Mouse (Mus musculus): ENCODE results near the gene Cars2. TPM values are rescaled to one million over a fixed set of nuclear protein-coding genes. Genes with fewer than 3 reads are reported as not detected.
"Not testable (repeated sequence)": the region's sequence is repeated elsewhere in the genome, so short reads cannot be mapped to it uniquely, and the experiment has no call there.

Gene Cars2
- 10 to 100 TPM; 19.9 to 21.5 TPM for total RNA-seq (2021)
- long read RNA-seq, experiment 1, partial matches to known transcripts, result 1 of 26 reads
- long read RNA-seq, experiment 1, other reads (novel, unspliced or antisense), result 24 of 26 reads
- long read RNA-seq, experiment 2, partial matches to known transcripts, result 1 of 17 reads
- long read RNA-seq, experiment 2, other reads (novel, unspliced or antisense), result 14 of 17 reads

GRCm38 (mm10) chr8:11550281-11550948, at the start of gene Cars2:
Gene Cars2, minus strand, starts transcription at chr8:11550783.
- DNase-seq (ENCODE audit: low spot score in 2 of 2), result peak; percentile 88 to 89

GRCm38 (mm10) chr8:11593222-11593884, 42.8 kb upstream of the Cars2 start:
- no peak for DNase-seq (ENCODE audit: low spot score in 2 of 2)

- DNase-seq (ENCODE audit: low spot score in 2 of 2), result no peak
Measured at GRCm38 (mm10) chr8:11592296-11592695, 41.7 kb upstream of the Cars2 start.

- DNase-seq (ENCODE audit: low spot score in 2 of 2), result no peak
Measured at GRCm38 (mm10) chr8:11591837-11592236, 41.3 kb upstream of the Cars2 start.

GRCm38 (mm10) chr8:11586374-11586745, 35.8 kb upstream of the Cars2 start:
- DNase-seq (ENCODE audit: low spot score in 2 of 2), result no peak

GRCm38 (mm10) chr8:11585513-11586373, 35.2 kb upstream of the Cars2 start:
- DNase-seq (ENCODE audit: low spot score in 2 of 2), result no peak

GRCm38 (mm10) chr8:11575604-11576384, 25.2 kb upstream of the Cars2 start:
- DNase-seq (ENCODE audit: low spot score in 2 of 2), result no peak

GRCm38 (mm10) chr8:11574911-11575603, 24.5 kb upstream of the Cars2 start:
- no peak for DNase-seq (ENCODE audit: low spot score in 2 of 2)

GRCm38 (mm10) chr8:11572428-11572827, 21.8 kb upstream of the Cars2 start:
- no peak for DNase-seq (ENCODE audit: low spot score in 2 of 2)

GRCm38 (mm10) chr8:11571950-11572349, 21.4 kb upstream of the Cars2 start:
- no peak for DNase-seq (ENCODE audit: low spot score in 2 of 2)

GRCm38 (mm10) chr8:11570742-11571141, 20.2 kb upstream of the Cars2 start:
- DNase-seq (ENCODE audit: low spot score in 2 of 2), result no peak

- DNase-seq (ENCODE audit: low spot score in 2 of 2), result no peak
Measured at GRCm38 (mm10) chr8:11569260-11570097, 18.9 kb upstream of the Cars2 start.

- not testable (repeated sequence) for DNase-seq (ENCODE audit: low spot score in 2 of 2)
Measured at GRCm38 (mm10) chr8:11568193-11568592, 17.6 kb upstream of the Cars2 start.

GRCm38 (mm10) chr8:11564721-11565120, 14.1 kb upstream of the Cars2 start:
- no peak for DNase-seq (ENCODE audit: low spot score in 2 of 2)

GRCm38 (mm10) chr8:11564236-11564635, 13.7 kb upstream of the Cars2 start:
- no peak for DNase-seq (ENCODE audit: low spot score in 2 of 2)

- DNase-seq (ENCODE audit: low spot score in 2 of 2), result no peak
Measured at GRCm38 (mm10) chr8:11560220-11560619, 9.6 kb upstream of the Cars2 start.

GRCm38 (mm10) chr8:11559511-11559910, 8.9 kb upstream of the Cars2 start:
- no peak for DNase-seq (ENCODE audit: low spot score in 2 of 2)

- peak; percentile 92 to 95 for DNase-seq (ENCODE audit: low spot score in 2 of 2)
Measured at GRCm38 (mm10) chr8:11557768-11558629, 7.4 kb upstream of the Cars2 start.

Measured in left cerebral cortex, adult 18-20 months (tissue).